Mouse (Mus musculus): ENCODE measurements around the gene Mxra8.

Gene Mxra8

GRCm38 (mm10) chr4:155863001-155863400 lies 23.5 kb downstream of the Mxra8 start, which contains the start of gene Tas1r3:
Gene Tas1r3 (minus strand): TSS chr4:155863362.
- DNase-seq (ENCODE audit: low spot score in 2 of 2) = no peak

- no peak for DNase-seq (ENCODE audit: low spot score in 2 of 2)
Measured at GRCm38 (mm10) chr4:155868614-155869298, 29.3 kb downstream of the Mxra8 start.

- DNase-seq (ENCODE audit: low spot score in 2 of 2) = peak; percentile 93 to 94
Measured at GRCm38 (mm10) chr4:155869317-155870033, 30.0 kb downstream of the Mxra8 start, which contains the start of the genes Cptp and Ints11. Gene Cptp (minus strand): TSS chr4:155869440. Gene Ints11 (plus strand): TSS chr4:155869546.

GRCm38 (mm10) chr4:155871404-155871803 lies 31.9 kb downstream of the Mxra8 start:
- no peak for DNase-seq (ENCODE audit: low spot score in 2 of 2)

GRCm38 (mm10) chr4:155883587-155883986 lies 44.1 kb downstream of the Mxra8 start:
- no peak for DNase-seq (ENCODE audit: low spot score in 2 of 2)

- no peak for DNase-seq (ENCODE audit: low spot score in 2 of 2)
Measured at GRCm38 (mm10) chr4:155886330-155886729, 46.9 kb downstream of the Mxra8 start.

- DNase-seq (ENCODE audit: low spot score in 2 of 2) = no peak
Measured at GRCm38 (mm10) chr4:155887674-155888073, 48.2 kb downstream of the Mxra8 start.

GRCm38 (mm10) chr4:155888181-155888580 lies 48.7 kb downstream of the Mxra8 start:
- DNase-seq (ENCODE audit: low spot score in 2 of 2) = no peak

- no peak for DNase-seq (ENCODE audit: low spot score in 2 of 2)
Measured at GRCm38 (mm10) chr4:155889316-155889715, 49.8 kb downstream of the Mxra8 start.

- no peak for DNase-seq (ENCODE audit: low spot score in 2 of 2)
Measured at GRCm38 (mm10) chr4:155891011-155891471, 51.6 kb downstream of the Mxra8 start.

- DNase-seq (ENCODE audit: low spot score in 2 of 2) = peak; percentile 92 to 95
Measured at GRCm38 (mm10) chr4:155891551-155892001, 52.1 kb downstream of the Mxra8 start, which contains the start of the genes Pusl1 and Acap3. Gene Pusl1 (minus strand): TSS chr4:155891781. Gene Acap3 (plus strand): TSS chr4:155891822.

- peak; percentile 72 for DNase-seq (ENCODE audit: low spot score in 2 of 2)
Measured at GRCm38 (mm10) chr4:155892017-155892416, 52.5 kb downstream of the Mxra8 start.

- DNase-seq (ENCODE audit: low spot score in 2 of 2) = peak in 1 of 2 experiments; percentile 34
Measured at GRCm38 (mm10) chr4:155892438-155893211, 53.1 kb downstream of the Mxra8 start.

- DNase-seq (ENCODE audit: low spot score in 2 of 2) = no peak
Measured at GRCm38 (mm10) chr4:155893212-155893690, 53.8 kb downstream of the Mxra8 start.

All from natural killer cell, adult 2 months (primary cell).